Mouse (Mus musculus) limb, embryonic 12.5 days (tissue): ENCODE results near the gene P2rx4. TPM values are rescaled to one million over a fixed set of nuclear protein-coding genes. Genes with fewer than 3 reads are reported as not detected.

Experiments used
- ATAC-seq: fragments of 200-750 bp; cut with Nextera tagmentation; 2 replicates; pipeline ENCODE4 v1.8.0; 2017; ENCODE audit warnings: low read depth, moderate TSS enrichment; ENCODE audit not compliant: insufficient number of reproducible peaks, insufficient read depth, low FRiP score, low TSS enrichment
- H3K27ac ChIP-seq: fragments of 300-500 bp; sonication (generic); 2 replicates; pipeline ENCODE4 v1.5.1; 2016; ENCODE audit warnings: mild to moderate bottlenecking, moderate library complexity
- H3K27me3 ChIP-seq: fragments of 300-500 bp; sonication (generic); 2 replicates; pipeline ENCODE4 v1.6.1; 2016; ENCODE audit warnings: mild to moderate bottlenecking, moderate library complexity
- H3K36me3 ChIP-seq: fragments of 300-500 bp; sonication (generic); 2 replicates; pipeline ENCODE4 v1.6.1; 2016; ENCODE audit warnings: mild to moderate bottlenecking, moderate library complexity
- H3K4me1 ChIP-seq: fragments of 300-500 bp; sonication (generic); replicated peaks from 2 replicates; pipeline ENCODE4 v1.6.1; 2016
- H3K4me2 ChIP-seq: fragments of 300-500 bp; sonication (generic); 2 replicates; pipeline ENCODE4 v1.6.1; 2016; ENCODE audit warnings: mild to moderate bottlenecking, moderate library complexity
- H3K4me3 ChIP-seq: fragments of 300-500 bp; sonication (generic); replicated peaks from 2 replicates; pipeline ENCODE4 v1.5.1; 2016; ENCODE audit warnings: mild to moderate bottlenecking
- H3K9ac ChIP-seq: fragments of 300-500 bp; sonication (generic); replicated peaks from 2 replicates; pipeline ENCODE4 v1.6.1; 2016; ENCODE audit warnings: mild to moderate bottlenecking, moderate library complexity
- H3K9me3 ChIP-seq: fragments of 300-500 bp; sonication (generic); 2 replicates; pipeline ENCODE4 v1.6.1; 2016; ENCODE audit warnings: mild to moderate bottlenecking, moderate library complexity
- WGBS: fragments of 180-500 bp; shearing (Covaris S2); methylation state at CpG from one replicate; pipeline ENCODE4 v1.1.7; 2016; 5-methylcytosine and 5-hydroxymethylcytosine counted together
- polyA plus RNA-seq: library from polyadenylated mRNA; unstranded; fragments of >200 nt; fragmentation: Nextera tagmentation; extraction: Ambion mirVana; gene quantifications from 2 replicates; pipeline ENCODE4 v1.2.1, GENCODE M21; 2016

P2rx4 gene
- polyA plus RNA-seq, 1 experiment from 2014 or later = 7.0 TPM

DNA sequence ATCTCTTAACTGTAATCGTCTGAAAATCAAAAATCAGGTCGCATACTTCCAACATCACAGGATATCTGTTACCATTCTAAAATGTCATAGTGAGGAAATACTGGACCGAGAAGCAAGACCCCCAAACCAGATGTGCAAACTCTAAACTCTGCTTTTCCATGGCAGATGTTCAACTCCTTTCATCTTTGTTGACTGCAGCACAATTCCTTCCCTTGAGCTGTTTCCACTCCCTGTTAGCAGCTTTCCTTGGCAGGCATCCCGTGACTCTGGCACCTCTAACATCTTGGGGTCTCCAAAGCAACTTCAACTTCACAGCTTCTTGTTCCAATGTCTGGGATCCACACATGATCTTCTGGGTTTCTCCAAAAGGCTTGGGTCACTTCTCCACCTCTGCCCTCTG is 20.0 kb upstream of the P2rx4 start:
- Histone ChIP-seq H3K9ac (no peak overlapping the region), H3K27ac (no peak overlapping the region), H3K4me3 (no peak overlapping the region), H3K4me2 (no peak overlapping the region), H3K4me1 (no peaks in the 10 kb centered on the region), H3K9me3 (no peaks in the 10 kb centered on the region), H3K27me3 (no peaks in the 10 kb centered on the region), H3K36me3 (no peaks in the 10 kb centered on the region)
- no peak for ATAC-seq
- 82% methylated on average over 4 of the region's 4 CpGs for WGBS

GRCm38 (mm10) chr5:122689153-122689552 is 18.2 kb upstream of the P2rx4 start:
- Histone ChIP-seq H3K36me3 (no peaks in the 10 kb centered on the region), H3K27ac (no peak overlapping the region), H3K9ac (no peak overlapping the region), H3K4me3 (no peak overlapping the region), H3K4me1 (no peaks in the 10 kb centered on the region), H3K9me3 (no peaks in the 10 kb centered on the region), H3K27me3 (no peaks in the 10 kb centered on the region), H3K4me2 (no peak overlapping the region)
- WGBS = 90% methylated on average over 7 of the region's 7 CpGs
- ATAC-seq = no peak

GRCm38 (mm10) chr5:122690486-122690885 is 16.9 kb upstream of the P2rx4 start:
- Histone ChIP-seq H3K27me3 (no peaks in the 10 kb centered on the region), H3K27ac (no peak overlapping the region), H3K4me2 (no peak overlapping the region), H3K36me3 (no peaks in the 10 kb centered on the region), H3K4me3 (no peak overlapping the region), H3K9ac (no peak overlapping the region), H3K4me1 (no peaks in the 10 kb centered on the region), H3K9me3 (no peaks in the 10 kb centered on the region)
- WGBS = 73% methylated on average over 6 of the region's 6 CpGs
- no peak for ATAC-seq

DNA sequence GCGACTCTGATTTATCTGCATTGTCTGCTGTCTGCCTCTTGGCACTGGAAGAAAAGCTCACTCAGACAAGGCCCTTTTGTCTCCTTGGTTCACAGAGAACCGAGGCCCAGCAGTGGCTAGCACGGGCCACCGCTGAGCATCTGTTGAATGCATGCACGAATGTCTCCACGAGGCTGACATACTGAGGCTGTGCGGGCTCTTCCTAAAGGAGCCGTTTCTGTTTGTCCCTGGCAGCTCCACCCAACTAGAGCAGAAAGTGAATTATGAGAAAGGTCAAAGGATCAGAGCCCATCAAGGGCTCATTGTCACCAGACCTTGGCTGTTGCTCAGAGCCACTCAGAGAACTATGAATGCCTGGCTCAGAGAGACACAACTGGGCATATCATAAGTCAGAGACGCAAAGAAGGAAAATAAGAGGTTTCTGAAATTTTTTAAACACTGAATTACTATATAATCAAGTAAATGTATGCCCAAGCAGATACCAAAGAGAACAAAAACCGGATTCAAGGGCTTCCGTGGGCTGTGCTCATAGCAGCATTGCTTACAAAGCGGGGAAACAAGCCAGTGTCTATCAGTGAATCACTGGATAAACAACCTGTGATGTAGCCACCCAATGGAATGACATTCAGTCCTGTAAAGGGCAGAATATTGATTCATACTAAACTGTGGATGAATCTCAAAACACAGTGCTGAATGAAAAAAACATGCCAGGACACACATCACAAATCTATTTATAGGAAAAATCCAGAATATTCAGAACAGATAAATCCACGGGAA is 13.7 kb upstream of the P2rx4 start:
- H3K4me1 ChIP-seq = no peaks in the 10 kb centered on the region
- H3K27ac ChIP-seq = no peak overlapping the region
- no peak overlapping the region for H3K4me2 ChIP-seq
- ATAC-seq = no peak
- H3K36me3 ChIP-seq = no peaks in the 10 kb centered on the region
- no peak overlapping the region for H3K4me3 ChIP-seq
- H3K27me3 ChIP-seq = no peaks in the 10 kb centered on the region
- 64% methylated on average over 13 of the region's 13 CpGs for WGBS
- no peak overlapping the region for H3K9ac ChIP-seq
- H3K9me3 ChIP-seq = no peaks in the 10 kb centered on the region

- H3K4me2 ChIP-seq = no peak overlapping the region
- H3K36me3 ChIP-seq = no peaks in the 10 kb centered on the region
- H3K27me3 ChIP-seq = no peaks in the 10 kb centered on the region
- WGBS = 82% methylated on average over 8 of the region's 8 CpGs
- no peak for ATAC-seq
- H3K9ac ChIP-seq = no peak overlapping the region
- no peaks in the 10 kb centered on the region for H3K4me1 ChIP-seq
- no peak overlapping the region for H3K4me3 ChIP-seq
- no peaks in the 10 kb centered on the region for H3K9me3 ChIP-seq
- H3K27ac ChIP-seq = no peak overlapping the region
Observed at GRCm38 (mm10) chr5:122695516-122695915, 11.8 kb upstream of the P2rx4 start.

DNA sequence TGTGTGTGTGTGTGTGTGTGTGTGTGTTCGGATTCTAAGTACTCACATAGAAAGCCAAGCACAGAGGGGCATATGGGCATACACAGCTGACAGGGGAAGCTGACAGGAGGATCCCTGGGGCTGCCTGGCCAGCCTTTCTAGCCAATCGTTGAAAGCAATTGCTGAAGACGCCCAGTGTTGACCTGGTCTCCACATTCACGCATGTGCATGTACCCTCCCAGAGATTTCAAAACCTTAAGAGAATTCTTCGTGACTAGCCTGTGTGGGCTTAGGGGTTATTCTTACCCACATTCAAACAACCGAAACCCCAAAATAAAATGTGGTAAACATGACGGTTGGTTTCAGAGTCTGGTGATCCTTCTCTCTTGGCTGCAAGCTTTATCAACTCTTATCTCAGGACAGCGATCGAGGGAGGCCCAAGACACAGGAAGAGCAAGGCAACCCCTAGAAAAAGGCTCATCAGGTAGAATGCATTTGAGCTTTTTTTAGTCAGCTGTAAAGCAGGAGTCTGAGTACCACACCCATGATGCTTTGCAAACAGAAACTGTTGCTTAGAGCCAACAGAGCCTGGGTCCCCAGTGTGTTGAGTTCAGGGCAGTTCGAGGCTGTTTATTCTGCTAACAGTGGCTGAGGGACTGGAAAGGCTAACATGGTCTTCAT is 9.2 kb upstream of the P2rx4 start:
- Histone ChIP-seq H3K4me2 (no peak overlapping the region), H3K4me3 (no peak overlapping the region), H3K27me3 (no peaks in the 10 kb centered on the region), H3K4me1 (no peaks in the 10 kb centered on the region), H3K36me3 (no peaks in the 10 kb centered on the region), H3K9me3 (no peaks in the 10 kb centered on the region), H3K9ac (no peak overlapping the region), H3K27ac (no peak overlapping the region)
- 89% methylated on average over 10 of the region's 10 CpGs for WGBS
- no peak for ATAC-seq

DNA sequence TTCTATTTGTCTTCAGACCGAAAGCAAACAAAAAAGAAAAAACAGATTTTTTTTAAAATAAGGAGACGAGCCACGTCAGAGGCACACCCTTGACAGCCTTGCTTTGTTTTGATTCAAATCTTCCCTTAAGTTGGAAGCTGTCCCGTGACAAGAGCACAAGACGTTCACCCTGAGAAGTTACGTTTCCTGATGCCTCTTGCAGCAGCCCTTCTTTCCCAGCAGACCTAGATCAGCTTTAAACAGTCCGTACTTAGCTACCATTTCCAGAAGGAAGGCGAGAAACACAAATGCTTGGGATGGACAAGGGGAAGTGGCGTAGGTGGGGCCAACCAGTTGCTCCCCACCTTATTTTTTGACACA is 8.7 kb upstream of the P2rx4 start:
- Histone ChIP-seq H3K4me2 (no peak overlapping the region), H3K27ac (no peak overlapping the region), H3K27me3 (no peaks in the 10 kb centered on the region), H3K36me3 (no peaks in the 10 kb centered on the region), H3K4me3 (no peak overlapping the region), H3K9ac (no peak overlapping the region), H3K4me1 (no peaks in the 10 kb centered on the region), H3K9me3 (no peaks in the 10 kb centered on the region)
- 88% methylated on average over 9 of the region's 9 CpGs for WGBS
- no peak for ATAC-seq

DNA sequence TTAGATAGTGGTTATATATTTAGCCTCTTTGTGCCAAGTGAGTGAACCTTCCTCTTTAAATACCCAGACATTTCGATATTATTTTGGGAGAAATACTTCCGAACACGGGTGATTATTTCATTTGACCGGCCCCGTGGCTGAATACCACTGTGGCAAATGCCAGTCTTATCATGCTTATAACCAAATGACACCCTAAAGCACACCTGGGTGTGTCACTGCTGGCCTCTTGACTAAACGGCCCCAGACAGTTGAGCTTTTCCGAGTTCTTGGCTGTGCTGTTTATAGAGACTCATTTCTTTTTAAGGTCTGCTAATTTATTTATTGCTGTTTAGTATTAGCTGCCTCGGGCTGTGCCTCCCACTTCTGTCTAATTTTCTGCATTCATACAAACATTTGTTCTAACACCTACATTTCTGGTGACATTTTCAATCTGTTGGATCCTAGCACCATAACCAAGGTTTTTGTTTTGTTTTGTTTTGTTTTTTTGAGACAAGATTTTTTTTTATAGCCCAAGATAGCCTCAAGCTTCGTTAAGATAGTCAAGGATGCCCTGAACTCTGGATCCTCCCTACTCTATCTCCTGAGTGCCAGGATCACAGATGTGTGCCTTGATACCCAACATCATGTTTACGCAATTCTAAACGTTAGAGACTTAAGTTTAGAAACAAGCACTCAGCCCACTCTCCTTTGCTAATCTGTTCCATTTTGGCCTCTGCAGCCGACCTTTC is 7.1 kb upstream of the P2rx4 start:
- no peaks in the 10 kb centered on the region for H3K9me3 ChIP-seq
- no peaks in the 10 kb centered on the region for H3K4me1 ChIP-seq
- H3K4me3 ChIP-seq = no peak overlapping the region
- H3K36me3 ChIP-seq = no peaks in the 10 kb centered on the region
- no peak for ATAC-seq
- H3K9ac ChIP-seq = no peak overlapping the region
- no peak overlapping the region for H3K4me2 ChIP-seq
- no peaks in the 10 kb centered on the region for H3K27me3 ChIP-seq
- H3K27ac ChIP-seq = no peak overlapping the region
- 65% methylated on average over 12 of the region's 12 CpGs for WGBS

DNA sequence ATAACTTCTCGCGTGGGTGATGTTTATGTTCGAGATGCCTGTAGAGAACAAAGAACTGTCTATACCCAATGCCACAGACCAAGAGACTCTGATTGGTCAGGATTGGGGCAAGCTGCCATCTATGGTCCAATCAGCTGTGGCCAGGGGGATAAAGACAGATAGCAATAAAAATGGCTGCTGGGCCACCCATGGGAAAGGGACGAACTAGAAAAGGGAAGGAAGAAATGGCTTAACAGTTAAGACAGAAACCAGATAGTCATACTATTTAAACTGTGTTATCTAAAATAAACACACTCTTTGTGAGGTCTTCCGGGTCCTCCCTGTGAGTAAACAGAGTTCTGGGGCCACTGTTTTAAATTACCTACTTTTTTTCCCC is 6.5 kb upstream of the P2rx4 start:
- Histone ChIP-seq H3K36me3 (no peaks in the 10 kb centered on the region), H3K9me3 (no peaks in the 10 kb centered on the region), H3K4me2 (no peak overlapping the region), H3K9ac (no peak overlapping the region), H3K27ac (no peak overlapping the region), H3K27me3 (no peaks in the 10 kb centered on the region), H3K4me1 (no peaks in the 10 kb centered on the region), H3K4me3 (no peak overlapping the region)
- WGBS = 53% methylated on average over 5 of the region's 5 CpGs
- ATAC-seq = no peak

DNA sequence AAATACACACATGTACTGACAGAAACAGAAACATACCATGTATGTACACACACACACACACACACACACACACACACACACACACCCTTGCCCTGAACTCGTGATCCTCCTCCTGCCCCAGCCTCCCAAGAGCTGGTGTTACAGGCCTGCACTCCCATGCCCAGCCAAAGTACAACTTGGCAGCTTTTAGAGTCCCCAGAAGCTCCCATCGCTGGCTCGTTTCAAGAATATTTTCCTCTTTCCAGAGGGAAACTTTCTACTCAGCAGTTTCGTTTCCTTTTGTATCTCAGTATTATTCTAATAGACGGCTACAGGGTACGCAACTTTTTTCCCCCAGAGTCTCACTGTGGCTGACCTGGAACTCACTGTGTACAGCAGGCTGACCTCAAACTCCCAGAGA is 5.2 kb upstream of the P2rx4 start:
- H3K27me3 ChIP-seq = peaks cover 4% of the 10 kb centered on the region; the same call in 1 of the 2 replicates
- H3K36me3 ChIP-seq = no peaks in the 10 kb centered on the region
- H3K4me3 ChIP-seq = no peak overlapping the region
- no peak overlapping the region for H3K9ac ChIP-seq
- no peaks in the 10 kb centered on the region for H3K9me3 ChIP-seq
- H3K4me1 ChIP-seq = peaks cover 5% of the 10 kb centered on the region
- no peak for ATAC-seq
- 79% methylated on average over 6 of the region's 6 CpGs for WGBS
- H3K27ac ChIP-seq = no peak overlapping the region
- H3K4me2 ChIP-seq = no peak overlapping the region

DNA sequence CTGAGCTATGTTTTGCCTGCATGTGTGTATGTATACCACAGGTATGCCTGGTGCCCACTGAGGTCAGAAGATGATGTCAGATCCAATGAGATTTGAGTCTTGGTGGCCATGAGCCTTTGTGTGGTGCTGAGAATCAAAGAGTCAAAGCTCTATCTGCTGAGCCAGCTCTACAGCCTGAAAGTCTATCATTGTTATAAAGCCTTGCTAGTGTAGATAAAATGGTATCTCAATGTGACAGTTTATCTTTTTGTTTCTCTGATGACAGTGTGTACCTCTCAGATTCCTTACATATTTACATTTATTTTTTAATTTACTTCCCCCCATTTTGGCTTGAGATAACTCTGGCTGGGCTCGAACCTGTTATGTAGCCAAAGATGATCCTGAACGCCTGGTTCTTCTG is 3.8 kb upstream of the P2rx4 start:
- Histone ChIP-seq H3K4me3 (no peak overlapping the region), H3K4me2 (no peak overlapping the region), H3K27ac (no peak overlapping the region), H3K4me1 (peaks cover 5% of the 10 kb centered on the region), H3K36me3 (no peaks in the 10 kb centered on the region), H3K9ac (no peak overlapping the region), H3K9me3 (no peaks in the 10 kb centered on the region), H3K27me3 (peaks cover 4% of the 10 kb centered on the region; the same call in 1 of the 2 replicates)
- ATAC-seq = no peak
- WGBS = 80% methylated on average over 2 of the region's 2 CpGs
